Mouse (Mus musculus): Measurements from ENCODE around the gene Hsf5. TPM values are rescaled to one million over a fixed set of nuclear protein-coding genes. Genes with fewer than 3 reads are reported as not detected.

Hsf5 gene
- polyA plus RNA-seq, 1 experiment from 2014 or later: 0.41 TPM

DNA sequence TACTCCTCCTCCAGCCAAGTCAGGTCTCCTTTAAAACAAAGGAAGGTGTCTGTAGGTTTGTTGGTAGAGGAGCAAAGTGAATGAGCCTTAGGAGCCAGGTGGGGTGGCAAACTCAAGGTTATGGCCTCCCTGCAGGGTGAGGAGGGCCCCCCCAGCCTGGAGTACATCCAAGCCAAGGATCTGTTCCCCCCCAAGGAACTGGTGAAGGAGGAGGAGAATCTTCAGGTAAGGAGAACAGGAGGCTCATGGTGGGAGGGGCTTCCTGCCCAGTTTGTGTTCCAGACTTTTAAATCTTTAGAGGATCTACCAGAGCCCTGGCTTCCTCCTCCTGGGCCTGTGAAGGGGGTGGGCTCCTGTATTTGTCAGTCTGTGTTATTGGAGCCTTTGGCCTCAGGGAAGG lies 19.9 kb upstream of the Hsf5 start:
- peaks cover 6% of the 10 kb centered on the region; the same call in 1 of the 2 replicates for H3K4me1 ChIP-seq (ENCODE audit: insufficient read depth)
- no peak for TF ChIP-seq CTCF (IDR thresholded peaks at IDR 0.05; ENCODE audit: low read depth)
- H3K36me3 ChIP-seq (ENCODE audit: insufficient read depth): peaks cover 66% of the 10 kb centered on the region
- no peak overlapping the region for H3K4me3 ChIP-seq (ENCODE audit: low read depth, low read length)
- no peak overlapping the region for H3K27ac ChIP-seq (ENCODE audit: low read depth)
- H3K27me3 ChIP-seq (ENCODE audit: insufficient read depth, low read length): no peaks in the 10 kb centered on the region
- no peaks in the 10 kb centered on the region for H3K9me3 ChIP-seq (ENCODE audit: low read depth, low read length)
- DNase-seq (no peak), ATAC-seq (ENCODE audit: insufficient read depth) (no peak)
- H3K9ac ChIP-seq: no peak overlapping the region
- H3K4me2 ChIP-seq: no peak overlapping the region

DNA sequence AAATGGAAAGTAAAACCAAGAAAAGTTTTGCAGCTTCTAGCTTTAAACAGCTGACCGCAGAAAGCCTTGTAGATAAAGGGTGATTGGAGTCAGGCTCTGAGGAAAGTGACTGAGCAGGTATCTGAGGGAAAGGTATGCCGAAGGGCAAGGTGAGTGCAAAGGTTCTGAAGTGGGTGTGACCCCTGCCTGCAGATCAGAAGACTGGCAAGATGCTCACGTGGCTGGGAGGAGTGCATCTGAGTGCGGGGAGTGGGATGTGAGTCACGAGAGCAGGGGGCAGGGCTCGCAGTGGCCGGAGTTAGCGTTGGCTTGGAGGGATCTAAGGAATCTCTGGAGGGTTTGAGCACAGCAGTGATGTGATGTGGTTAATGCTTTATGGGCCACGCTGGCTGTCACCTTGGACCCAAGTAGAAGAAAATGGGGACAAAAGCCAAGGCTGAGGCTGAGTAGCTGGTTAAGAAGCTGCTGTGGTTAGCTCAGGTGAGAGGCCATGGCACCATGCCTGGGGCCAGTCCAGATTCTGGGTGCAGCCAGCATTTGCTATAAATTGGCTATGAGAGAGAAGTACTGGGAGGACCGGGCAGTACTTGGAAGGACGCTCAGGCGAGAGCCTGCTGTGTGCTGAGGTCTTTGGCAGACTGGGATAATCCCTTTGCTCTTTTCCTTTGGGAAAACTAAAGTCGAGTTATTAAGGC lies 17.4 kb upstream of the Hsf5 start:
- Histone ChIP-seq H3K9me3 (ENCODE audit: low read depth, low read length) (no peaks in the 10 kb centered on the region), H3K36me3 (ENCODE audit: insufficient read depth) (peaks cover 81% of the 10 kb centered on the region), H3K27ac (ENCODE audit: low read depth) (no peak overlapping the region), H3K27me3 (ENCODE audit: insufficient read depth, low read length) (no peaks in the 10 kb centered on the region), H3K4me1 (ENCODE audit: insufficient read depth) (0 out of 2 replicates have a peak, but pooled peaks cover 6% of the 10 kb centered on the region), H3K4me3 (ENCODE audit: low read depth, low read length) (no peak overlapping the region), H3K4me2 (no peak overlapping the region), H3K9ac (no peak overlapping the region)
- 82% methylated on average over 13 of the region's 13 CpGs for WGBS
- DNase-seq: no peak
- TF ChIP-seq CTCF (IDR thresholded peaks at IDR 0.05; ENCODE audit: low read depth): no peak
- no peak for ATAC-seq (ENCODE audit: insufficient read depth)

DNA sequence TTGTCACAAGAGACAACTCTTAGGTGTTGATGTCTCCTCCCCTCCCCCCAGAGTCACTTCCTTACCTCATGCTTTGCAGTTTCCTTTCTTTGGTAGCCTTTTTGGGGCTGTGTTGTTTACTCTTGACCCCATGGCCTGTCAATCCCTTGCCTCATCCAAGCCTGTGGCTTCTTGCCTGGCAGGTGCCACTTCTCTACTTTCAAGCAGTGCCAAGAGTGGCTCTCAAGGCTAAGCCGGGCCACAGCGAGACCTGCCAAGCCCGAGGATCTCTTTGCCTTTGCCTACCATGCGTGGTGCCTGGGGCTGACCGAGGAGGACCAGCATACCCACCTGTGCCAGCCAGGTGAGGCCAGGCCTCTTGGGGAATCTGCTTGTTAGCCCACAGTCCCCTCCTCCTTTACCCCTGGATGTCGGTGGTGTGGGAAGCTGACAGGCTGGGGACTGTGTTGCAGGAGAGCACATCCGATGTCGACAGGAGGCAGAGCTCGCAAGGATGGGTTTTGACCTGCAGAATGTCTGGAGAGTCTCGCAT lies 16.6 kb upstream of the Hsf5 start:
- H3K9me3 ChIP-seq (ENCODE audit: low read depth, low read length): no peaks in the 10 kb centered on the region
- H3K4me1 ChIP-seq (ENCODE audit: insufficient read depth): 0 out of 2 replicates have a peak, but pooled peaks cover 6% of the 10 kb centered on the region
- H3K4me3 ChIP-seq (ENCODE audit: low read depth, low read length): no peak overlapping the region
- H3K27me3 ChIP-seq (ENCODE audit: insufficient read depth, low read length): no peaks in the 10 kb centered on the region
- DNase-seq (no peak), ATAC-seq (ENCODE audit: insufficient read depth) (no peak)
- H3K4me2 ChIP-seq: no peak overlapping the region
- H3K27ac ChIP-seq (ENCODE audit: low read depth): no peak overlapping the region
- H3K9ac ChIP-seq: no peak overlapping the region
- 89% methylated on average over 10 of the region's 10 CpGs for WGBS
- no peak for TF ChIP-seq CTCF (IDR thresholded peaks at IDR 0.05; ENCODE audit: low read depth)
- peaks cover 89% of the 10 kb centered on the region for H3K36me3 ChIP-seq (ENCODE audit: insufficient read depth)

DNA sequence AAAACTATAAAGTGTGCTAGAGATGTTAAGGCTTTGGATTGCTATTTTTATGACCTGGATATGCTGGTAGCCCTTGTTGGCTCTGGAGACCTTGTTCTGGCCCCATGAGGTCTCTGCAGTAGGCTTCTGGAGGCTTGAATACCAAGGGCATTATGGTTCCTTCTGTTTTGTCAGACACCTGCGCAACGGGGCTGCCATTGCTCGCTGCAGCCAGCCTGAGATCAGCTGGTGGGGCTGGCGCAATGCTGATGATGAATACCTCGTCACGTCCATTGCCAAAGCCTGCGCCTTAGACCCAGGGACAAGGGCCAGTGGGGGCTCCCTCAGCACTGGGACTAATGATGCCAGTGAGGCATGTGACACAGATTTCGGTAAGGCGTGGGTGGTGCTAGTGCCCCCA lies 14.7 kb upstream of the Hsf5 start:
- no peak for ATAC-seq (ENCODE audit: insufficient read depth)
- Histone ChIP-seq H3K4me1 (ENCODE audit: insufficient read depth) (no peaks in the 10 kb centered on the region), H3K9ac (no peak overlapping the region), H3K36me3 (ENCODE audit: insufficient read depth) (peaks cover 100% of the 10 kb centered on the region), H3K4me2 (no peak overlapping the region), H3K27ac (ENCODE audit: low read depth) (no peak overlapping the region), H3K27me3 (ENCODE audit: insufficient read depth, low read length) (no peaks in the 10 kb centered on the region), H3K4me3 (ENCODE audit: low read depth, low read length) (no peak overlapping the region), H3K9me3 (ENCODE audit: low read depth, low read length) (no peaks in the 10 kb centered on the region)
- DNase-seq: no peak
- TF ChIP-seq CTCF (IDR thresholded peaks at IDR 0.05; ENCODE audit: low read depth): no peak
- WGBS: 93% methylated on average over 9 of the region's 9 CpGs

DNA sequence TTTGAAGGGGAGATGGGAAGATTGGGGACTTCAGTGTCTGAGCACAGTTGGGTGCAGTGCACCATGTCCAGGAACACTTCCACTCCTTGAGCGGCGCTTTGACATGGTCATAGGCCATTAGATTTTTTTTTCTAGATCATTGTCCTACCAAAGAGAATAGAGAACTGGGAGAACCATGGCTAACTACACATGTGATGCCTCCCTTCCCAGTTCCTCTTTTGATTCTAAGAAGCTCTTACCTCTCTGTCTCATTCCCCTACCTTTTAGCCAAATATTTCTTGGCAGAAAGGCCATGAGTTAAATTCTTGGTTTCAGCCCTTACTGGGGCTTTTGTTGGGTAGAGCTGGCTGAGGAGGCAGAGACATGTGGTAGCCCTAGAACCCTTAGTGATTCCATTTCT lies 13.4 kb upstream of the Hsf5 start:
- Histone ChIP-seq H3K9me3 (ENCODE audit: low read depth, low read length) (no peaks in the 10 kb centered on the region), H3K9ac (no peak overlapping the region), H3K4me2 (no peak overlapping the region), H3K4me3 (ENCODE audit: low read depth, low read length) (no peak overlapping the region), H3K4me1 (ENCODE audit: insufficient read depth) (no peaks in the 10 kb centered on the region), H3K27me3 (ENCODE audit: insufficient read depth, low read length) (no peaks in the 10 kb centered on the region), H3K27ac (ENCODE audit: low read depth) (no peak overlapping the region), H3K36me3 (ENCODE audit: insufficient read depth) (peaks cover 100% of the 10 kb centered on the region)
- ATAC-seq (ENCODE audit: insufficient read depth) (no peak), DNase-seq (no peak)
- no peak for TF ChIP-seq CTCF (IDR thresholded peaks at IDR 0.05; ENCODE audit: low read depth)
- 87% methylated on average over 2 of the region's 2 CpGs for WGBS

DNA sequence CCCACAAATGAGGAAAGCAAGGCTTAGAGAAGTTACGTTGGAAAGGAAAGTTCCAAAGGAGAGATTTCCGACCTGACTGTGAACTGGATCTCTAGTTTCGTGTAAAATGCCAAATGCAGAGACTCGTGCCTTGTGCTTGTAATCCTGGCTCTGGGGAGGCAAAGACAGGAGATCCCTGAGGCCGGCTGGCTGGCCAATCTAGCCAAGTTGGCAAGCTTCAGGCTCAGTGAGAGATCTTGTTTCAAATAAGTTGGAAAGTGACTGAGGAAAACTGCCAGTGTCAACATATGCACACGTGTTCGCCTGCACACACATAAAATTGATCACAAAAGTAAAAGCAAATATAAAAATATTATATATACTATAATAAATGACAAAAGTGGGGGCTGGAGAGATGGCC lies 7.7 kb upstream of the Hsf5 start:
- ATAC-seq (ENCODE audit: insufficient read depth): no peak
- no peaks in the 10 kb centered on the region for H3K9me3 ChIP-seq (ENCODE audit: low read depth, low read length)
- no peaks in the 10 kb centered on the region for H3K27me3 ChIP-seq (ENCODE audit: insufficient read depth, low read length)
- H3K4me3 ChIP-seq (ENCODE audit: low read depth, low read length): no peak overlapping the region
- H3K36me3 ChIP-seq (ENCODE audit: insufficient read depth): peaks cover 99% of the 10 kb centered on the region
- DNase-seq: no peak
- WGBS: 87% methylated on average over 7 of the region's 7 CpGs
- H3K4me1 ChIP-seq (ENCODE audit: insufficient read depth): no peaks in the 10 kb centered on the region
- H3K4me2 ChIP-seq: no peak overlapping the region
- H3K27ac ChIP-seq (ENCODE audit: low read depth): no peak overlapping the region
- TF ChIP-seq CTCF (IDR thresholded peaks at IDR 0.05; ENCODE audit: low read depth): no peak
- no peak overlapping the region for H3K9ac ChIP-seq

DNA sequence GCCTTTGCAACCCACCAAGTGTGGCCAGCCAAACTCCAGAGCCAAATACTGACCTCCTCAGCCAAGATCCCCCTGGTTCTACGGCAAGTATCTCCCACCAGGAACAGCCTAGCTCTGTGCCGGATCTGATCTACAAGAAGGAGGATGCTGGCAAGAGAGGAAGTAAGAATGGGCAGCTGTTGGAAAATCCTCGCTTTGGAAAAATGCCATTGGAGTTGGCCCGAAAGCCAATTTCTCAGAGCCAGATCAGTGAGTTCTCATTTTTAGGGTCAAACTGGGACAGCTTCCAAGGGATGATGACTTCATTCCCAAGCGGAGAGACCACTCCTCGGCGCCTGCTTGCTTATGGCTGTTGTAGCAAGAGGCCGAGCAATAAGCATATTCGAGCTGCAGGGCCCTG lies 5.4 kb upstream of the Hsf5 start:
- no peaks in the 10 kb centered on the region for H3K4me1 ChIP-seq (ENCODE audit: insufficient read depth)
- no peak overlapping the region for H3K9ac ChIP-seq
- H3K4me2 ChIP-seq: no peak overlapping the region
- ATAC-seq (ENCODE audit: insufficient read depth) (no peak), DNase-seq (peak; percentile 52)
- no peaks in the 10 kb centered on the region for H3K9me3 ChIP-seq (ENCODE audit: low read depth, low read length)
- WGBS: 79% methylated on average over 9 of the region's 9 CpGs
- H3K27me3 ChIP-seq (ENCODE audit: insufficient read depth, low read length): no peaks in the 10 kb centered on the region
- H3K36me3 ChIP-seq (ENCODE audit: insufficient read depth): peaks cover 97% of the 10 kb centered on the region
- TF ChIP-seq CTCF (IDR thresholded peaks at IDR 0.05; ENCODE audit: low read depth): no peak
- no peak overlapping the region for H3K27ac ChIP-seq (ENCODE audit: low read depth)
- H3K4me3 ChIP-seq (ENCODE audit: low read depth, low read length): no peak overlapping the region
